Mouse (Mus musculus): ENCODE results near the gene Gm49322. TPM values are rescaled to one million over a fixed set of nuclear protein-coding genes. Genes with fewer than 3 reads are reported as not detected.

The Gm49322 gene
- total and polyA plus RNA-seq, 3 experiments: 0.28 to 1.8 (median 1.1) TPM

DNA sequence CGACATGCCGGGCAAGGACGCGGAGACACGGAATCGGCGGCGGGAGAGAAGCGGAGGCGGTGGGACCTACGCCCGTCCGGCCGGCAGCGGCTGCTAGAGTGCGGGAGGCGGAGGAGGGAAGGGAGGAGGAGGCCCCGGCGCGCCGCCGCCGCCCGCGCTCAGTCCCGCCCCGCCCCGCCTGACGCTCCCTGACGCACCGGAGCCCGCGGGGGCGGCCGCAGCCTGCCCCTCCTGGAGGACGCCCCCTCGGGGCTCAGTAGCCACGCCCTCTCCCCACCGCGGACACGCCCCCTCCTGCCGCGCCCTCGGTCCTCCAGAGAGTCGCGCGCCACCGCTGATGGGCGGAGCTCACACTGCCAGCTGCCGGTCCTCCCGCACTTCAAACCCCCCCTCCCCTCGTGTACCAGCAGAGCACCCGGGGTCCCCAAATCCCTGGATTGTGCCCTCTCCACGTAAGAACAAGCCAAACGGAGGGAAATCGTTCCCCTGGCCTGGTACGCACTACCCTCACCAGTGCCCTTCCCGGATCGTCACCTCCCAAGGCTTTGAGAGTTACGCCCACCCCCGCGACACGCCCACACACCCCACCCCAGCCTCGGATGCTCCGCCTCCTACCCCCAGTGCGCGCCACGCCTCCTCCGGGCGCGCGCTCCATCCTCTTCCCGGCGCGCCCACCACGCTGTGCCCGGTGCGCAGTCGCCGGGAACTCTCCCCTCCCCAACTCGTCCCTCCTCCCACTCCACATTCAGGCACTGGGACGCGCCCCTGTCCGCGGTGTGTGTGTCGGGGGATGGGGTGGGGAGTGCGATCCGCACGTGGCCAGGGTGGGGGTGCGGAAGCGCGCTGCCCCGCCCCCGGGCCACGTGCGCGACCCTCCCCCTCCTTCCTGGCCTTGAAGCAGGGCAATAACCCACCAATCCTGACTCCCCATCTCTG, 28.4 kb upstream of the Gm49322 start, which contains the start of gene Klf16 (continued):
- TF ChIP-seq POLR2AphosphoS2 (IDR thresholded peaks at IDR 0.05; ENCODE audit: low read depth, low read length): no peak

DNA sequence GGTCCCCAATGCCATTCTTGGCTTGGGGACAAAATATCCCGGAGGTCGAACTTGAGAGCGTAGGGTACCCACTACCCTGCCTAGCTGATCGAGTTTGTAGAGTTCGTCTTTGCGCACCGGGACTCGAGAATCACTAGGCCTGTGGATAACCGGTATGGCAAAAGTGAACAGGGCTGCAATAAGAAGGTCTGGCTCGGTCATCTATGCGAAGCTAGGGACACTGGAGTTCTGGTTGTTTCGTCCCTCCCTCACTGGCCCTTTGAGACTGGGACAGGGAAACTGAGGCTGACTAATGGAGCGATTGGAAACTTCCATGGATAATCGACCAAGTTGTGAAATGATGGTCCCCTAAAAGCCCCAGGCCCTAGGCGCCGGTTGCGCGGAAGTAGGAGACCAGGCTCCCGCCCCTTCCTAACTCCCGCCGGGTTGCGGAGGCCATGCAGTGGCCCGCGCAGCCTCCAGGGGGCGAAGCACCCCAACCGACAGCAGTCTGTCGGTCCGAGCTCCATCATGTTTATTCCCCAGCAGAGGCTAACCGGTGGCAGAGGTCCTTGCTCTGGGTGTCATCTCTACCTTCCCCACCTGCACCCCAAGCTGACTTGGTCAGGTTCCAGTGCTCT, 27.6 kb upstream of the Gm49322 start:
- Histone ChIP-seq H3K27me3 (replicated peaks) (no peaks in the 10 kb centered on the region), H3K4me2 (ENCODE audit: insufficient read depth, low read depth, poor library complexity, severe bottlenecking) (peak overlapping the region; percentile 76), H3K79me2 (replicated peaks; ENCODE audit: control insufficient read depth, extremely low read depth, insufficient read depth, poor library complexity, severe bottlenecking) (peaks cover 34% of the 10 kb centered on the region), H3K9me3 (replicated peaks; ENCODE audit: low read length) (no peaks in the 10 kb centered on the region), H3K9ac (ENCODE audit: insufficient read depth, low read depth) (peak overlapping the region; percentile 68), H3K4me1 (ENCODE audit: control insufficient read depth in 1 of 2, insufficient read depth in 2 of 2) (peaks cover 17 to 49% of the 10 kb centered on the region in 2 experiments), H3K36me3 (replicated peaks in 1 of 2; ENCODE audit: control insufficient read depth in 1 of 2, insufficient read depth in 1 of 2, low read length in 1 of 2) (peaks cover 2 to 37% of the 10 kb centered on the region in 2 experiments), H3K27ac (ENCODE audit: insufficient read depth, low read depth) (peak overlapping the region; percentile 92), H3K4me3 (replicated peaks in 1 of 3; ENCODE audit: low read depth in 2 of 3, low read length in 2 of 3, poor library complexity in 1 of 3) (peak overlapping the region; percentile 64 to 91 (median 69))
- dilution Hi-C loops (cut with MboI; ENCODE audit: extremely low pct_ligation_motif_present, extremely low pct_unique_long_range_greater_than_20kb, low sequenced_read_pairs) (no loop called here), in situ Hi-C loops (cut with MboI; ENCODE audit: low pct_ligation_motif_present, low pct_unique_long_range_greater_than_20kb, low sequenced_read_pairs) (loop anchor here (5.0 kb wide), 1 partner anchor 109 kb away; no protein-coding TSS in a partner anchor)
- DNase-seq (ENCODE audit: extremely low read depth): peak; percentile 87
- TF ChIP-seq ZNF384 (IDR thresholded peaks at IDR 0.05; ENCODE audit: low read depth, low read length): no peak
- peak; percentile 49; the same call in 1 of the 2 replicates for TF ChIP-seq IRF4 (IDR thresholded peaks at IDR 0.05; ENCODE audit: low read depth, low read length)
- TF ChIP-seq TCF12 (IDR thresholded peaks at IDR 0.05; ENCODE audit: low read depth, low read length): 0 out of 2 replicates have a peak, but pooled peaks have one; percentile 57
- TF ChIP-seq POLR2AphosphoS2 (IDR thresholded peaks at IDR 0.05; ENCODE audit: low read depth, low read length): no peak
- peak; percentile 50; the same call in 1 of the 2 replicates for TF ChIP-seq POLR2A (IDR thresholded peaks at IDR 0.05; ENCODE audit: low read depth, low read length)
- TF ChIP-seq SMC3 (IDR thresholded peaks at IDR 0.05; ENCODE audit: low read depth, low read length): peak; percentile 64
- no peak for TF ChIP-seq PAX5 (IDR thresholded peaks at IDR 0.05; ENCODE audit: low read length)
- no peak for TF ChIP-seq CHD2 (IDR thresholded peaks at IDR 0.05; ENCODE audit: low read length)
- TF ChIP-seq E2F4 (IDR thresholded peaks at IDR 0.05; ENCODE audit: insufficient replicate concordance, low read depth, low read length): no peak
- no peak for TF ChIP-seq RCOR1 (conservative IDR thresholded peaks at IDR 0.05; ENCODE audit: low read depth, low read length)
- no peak for TF ChIP-seq CHD1 (IDR thresholded peaks at IDR 0.05; ENCODE audit: low read depth, low read length)
- TF ChIP-seq JUND (conservative IDR thresholded peaks at IDR 0.05; ENCODE audit: low read depth, low read length): no peak
- TF ChIP-seq MXI1 (IDR thresholded peaks at IDR 0.05; ENCODE audit: low read depth, low read length): no peak; the same call in 1 of the 2 replicates
- peak; percentile 60 for TF ChIP-seq RAD21 (IDR thresholded peaks at IDR 0.05; ENCODE audit: low read depth, low read length)
- peak; percentile 84 for TF ChIP-seq ELF1 (IDR thresholded peaks at IDR 0.05; ENCODE audit: low read depth, low read length)
- TF ChIP-seq CTCF (conservative IDR thresholded peaks at IDR 0.05 in 1 of 2, IDR thresholded peaks at IDR 0.05 in 1 of 2; ENCODE audit: low read depth in 2 of 2, low read length in 2 of 2): peak; percentile 56 to 90
- no peak for TF ChIP-seq SIN3A (IDR thresholded peaks at IDR 0.05; ENCODE audit: low read length)
- TF ChIP-seq NELFE (IDR thresholded peaks at IDR 0.05; ENCODE audit: low read depth, low read length): no peak; the same call in 1 of the 2 replicates
- TF ChIP-seq USF1 (IDR thresholded peaks at IDR 0.05; ENCODE audit: low read depth, low read length): no peak
- TF ChIP-seq GABPA (IDR thresholded peaks at IDR 0.05; ENCODE audit: insufficient replicate concordance, low read depth, low read length): no peak
- no peak for TF ChIP-seq MAFK (IDR thresholded peaks at IDR 0.05; ENCODE audit: insufficient replicate concordance, low read length)
- TF ChIP-seq ZMIZ1 (IDR thresholded peaks at IDR 0.05; ENCODE audit: low read depth, low read length): no peak
- TF ChIP-seq MYC (IDR thresholded peaks at IDR 0.05; ENCODE audit: low read depth, low read length): no peak
- no peak for TF ChIP-seq EP300 (IDR thresholded peaks at IDR 0.05; ENCODE audit: low read length)
- peak; percentile 67 for TF ChIP-seq MEF2A (IDR thresholded peaks at IDR 0.05; ENCODE audit: borderline replicate concordance, low read depth, low read length)
- peak; percentile 66 for TF ChIP-seq HCFC1 (IDR thresholded peaks at IDR 0.05; ENCODE audit: low read depth, low read length)
- TF ChIP-seq NRF1 (IDR thresholded peaks at IDR 0.05; ENCODE audit: low read depth, low read length): peak; percentile 68

All from CH12.LX (cell line).